Mouse (Mus musculus): ENCODE data around the gene Mas1.

- TF ChIP-seq EP300 (IDR thresholded peaks at IDR 0.05; ENCODE audit: low read depth in 1 of 2, low read length in 2 of 2) = no peak
- TF ChIP-seq CTCF (IDR thresholded peaks at IDR 0.05 in 2 of 3, conservative IDR thresholded peaks at IDR 0.05 in 1 of 3; ENCODE audit: control insufficient read depth in 1 of 3, insufficient read depth in 1 of 3, low read depth in 2 of 3, low read length in 3 of 3, poor library complexity in 1 of 3, severe bottlenecking in 1 of 3) = no peak
- TF ChIP-seq MYC (IDR thresholded peaks at IDR 0.05; ENCODE audit: low read depth, low read length) = no peak
- no peak for TF ChIP-seq RAD21 (IDR thresholded peaks at IDR 0.05; ENCODE audit: low read depth, low read length)
- TF ChIP-seq POLR2A (IDR thresholded peaks at IDR 0.05; ENCODE audit: control insufficient read depth in 1 of 2, insufficient read depth in 1 of 2, low read depth in 1 of 2, low read length in 2 of 2, poor library complexity in 1 of 2) = no peak
- TF ChIP-seq SMC3 (IDR thresholded peaks at IDR 0.05; ENCODE audit: low read depth, low read length) = no peak
- no peak for TF ChIP-seq BHLHE40 (IDR thresholded peaks at IDR 0.05; ENCODE audit: borderline replicate concordance, low read depth, low read length)
- no peak for TF ChIP-seq TBP (IDR thresholded peaks at IDR 0.05; ENCODE audit: low read depth, low read length)
- no peak for TF ChIP-seq USF1 (IDR thresholded peaks at IDR 0.05; ENCODE audit: low read depth, low read length)
Measured at GRCm38 (mm10) chr17:12904349-12904748, 36.4 kb upstream of the Mas1 start.
